Mouse (Mus musculus) lung, postnatal 36 days (tissue): ENCODE data around the gene Fam160b1.

ENCODE experiments used
- DNase-seq: peaks from one replicate; pipeline ENCODE4 v3.0.0; 2022; ENCODE audit warnings: mixed read lengths

Fam160b1 gene

GRCm38 (mm10) chr19:57427756-57428438 lies 67.4 kb downstream of the Fam160b1 start:
- DNase-seq: no peak

DNA sequence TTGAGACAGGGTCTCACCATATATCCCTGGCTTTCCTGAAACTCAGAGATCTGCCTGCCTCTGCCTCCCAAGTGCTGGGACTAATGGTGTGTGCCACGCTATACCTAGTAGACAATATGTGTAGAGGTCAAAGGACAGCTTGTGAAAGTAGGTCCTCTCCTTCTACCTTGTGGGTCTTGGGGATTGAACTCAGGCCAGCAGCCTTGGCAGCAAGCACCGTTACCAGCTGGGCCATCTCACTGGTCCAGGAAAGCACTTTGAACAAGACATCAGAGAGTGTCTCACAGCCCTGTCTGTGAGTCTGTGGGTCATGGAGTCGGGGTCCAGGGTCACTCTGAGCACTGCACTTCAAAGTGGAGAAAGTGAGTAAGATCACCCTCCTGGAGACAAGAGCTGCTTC lies 68.2 kb downstream of the Fam160b1 start:
- DNase-seq: no peak

- DNase-seq: peak; percentile 17
These were observed 69.4 kb downstream of the Fam160b1 start for GRCm38 (mm10) chr19:57429926-57430325.

- DNase-seq: no peak
These were observed 71.0 kb downstream of the Fam160b1 start for GRCm38 (mm10) chr19:57431476-57431875.

DNA sequence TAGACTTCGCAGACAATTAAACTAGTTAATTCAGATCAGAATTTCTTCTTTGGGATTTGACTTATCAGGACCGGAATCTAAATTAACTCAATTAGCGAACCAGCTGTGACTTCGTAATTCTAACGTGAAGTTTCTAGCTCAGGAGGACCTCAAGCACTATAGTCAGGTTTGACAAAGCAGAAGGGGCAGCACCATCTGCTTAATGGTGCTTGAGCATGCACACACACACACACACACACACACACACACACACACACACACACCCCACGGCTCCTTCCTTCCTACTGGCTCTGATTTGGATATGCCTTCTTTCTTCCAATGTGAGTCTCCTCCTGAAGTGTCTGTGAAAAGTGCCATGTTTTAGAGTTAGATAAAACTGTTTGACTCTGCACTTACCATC lies 73.5 kb downstream of the Fam160b1 start:
- no peak for DNase-seq

DNA sequence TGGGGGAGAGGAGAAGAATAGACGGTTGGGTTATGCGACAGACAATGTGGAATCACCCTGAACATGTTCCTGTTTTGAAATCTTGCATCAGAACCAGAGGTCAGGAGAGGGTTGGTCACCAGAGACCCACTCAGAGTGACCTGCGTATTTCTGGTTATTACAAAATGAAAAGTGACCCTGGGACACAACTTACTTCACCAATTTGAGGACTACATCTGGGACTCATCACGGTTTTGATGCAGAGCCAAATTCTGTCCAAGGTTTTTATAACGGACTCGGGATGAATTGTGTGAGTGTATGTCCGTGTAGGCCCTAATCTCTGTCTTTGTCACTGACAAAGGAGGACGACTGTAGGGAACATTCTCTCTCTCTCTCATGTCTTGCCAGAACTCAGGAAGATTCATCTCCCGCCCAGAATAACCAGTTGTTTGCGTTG lies 76.1 kb downstream of the Fam160b1 start:
- DNase-seq: peak; percentile 41

DNA sequence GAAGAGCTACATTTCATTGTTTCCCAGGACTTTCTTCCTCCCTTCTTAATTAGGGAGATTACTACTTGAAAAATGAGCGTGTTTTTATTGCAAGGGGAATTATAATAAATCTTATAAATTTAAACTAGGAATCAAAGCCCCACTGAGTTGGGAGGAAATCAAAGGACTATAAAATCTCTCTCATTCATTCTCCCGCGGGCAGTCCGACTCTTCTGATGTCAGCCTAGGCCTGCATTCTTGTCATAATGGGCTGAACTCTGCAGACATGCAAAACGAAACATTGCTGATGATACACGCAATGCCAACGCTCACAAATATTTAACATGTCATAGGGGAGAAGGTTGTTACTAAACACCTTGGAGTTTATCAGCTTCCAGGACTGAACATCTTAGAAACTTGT lies 76.6 kb downstream of the Fam160b1 start:
- DNase-seq: no peak
